Mouse (Mus musculus): ENCODE measurements around the gene Tanc1.

GRCm38 (mm10) chr2:59659686-59660085 is 47.8 kb downstream of the Tanc1 start:
- TF ChIP-seq GATA1 (IDR thresholded peaks at IDR 0.05; ENCODE audit: borderline replicate concordance, low read length) (no peak), FLI1 (IDR thresholded peaks at IDR 0.05; ENCODE audit: low read length) (no peak)
